Mouse (Mus musculus) heart, adult 9 months (tissue): ENCODE results near the gene Anp32b.

Experiments
- DNase-seq, 2 experiments: peaks; one replicate each; pipeline ENCODE4 v3.0.0; 2022; ENCODE audit warnings: low spot score in 2 of 2

The Anp32b gene

DNA sequence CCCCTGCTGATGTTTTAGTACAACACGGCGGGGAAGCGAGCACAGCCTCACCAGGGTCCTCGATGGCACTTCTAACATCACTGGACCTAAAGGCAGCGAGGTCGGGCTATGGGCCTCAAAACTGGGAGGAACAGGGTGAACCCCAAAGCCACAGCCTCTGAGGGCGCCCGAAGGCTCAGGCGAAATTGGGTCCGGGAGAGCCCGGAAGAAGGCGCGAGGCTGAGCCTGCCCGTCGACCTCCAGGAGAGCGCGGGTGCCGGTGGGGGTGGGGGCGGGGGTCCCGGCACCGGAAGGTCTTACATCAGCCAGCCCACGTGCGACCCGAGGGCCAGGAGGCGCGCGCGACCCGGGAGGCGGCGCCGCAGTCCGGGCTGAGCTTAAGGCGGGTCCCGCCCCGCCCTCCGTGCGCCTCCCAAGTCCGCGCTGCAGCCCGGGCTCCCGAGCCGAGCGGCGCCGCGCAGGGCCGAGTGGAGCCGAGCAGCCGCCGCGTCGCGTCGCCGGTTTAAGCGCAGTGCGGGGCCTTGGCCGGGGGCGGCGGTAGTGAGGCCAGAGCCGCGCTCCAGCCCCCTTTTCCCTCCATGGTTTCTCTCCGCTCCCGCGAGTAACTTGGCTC, at the start of gene Anp32b:
Gene Anp32b (plus strand): TSS at position 384 of the 613 bp plus-strand sequence.
- DNase-seq = peak; percentile 91 to 92

GRCm38 (mm10) chr4:46404042-46404795, 46.5 kb upstream of the Anp32b start:
- no peak for DNase-seq

GRCm38 (mm10) chr4:46406966-46407703, 43.6 kb upstream of the Anp32b start:
- DNase-seq = no peak

DNA sequence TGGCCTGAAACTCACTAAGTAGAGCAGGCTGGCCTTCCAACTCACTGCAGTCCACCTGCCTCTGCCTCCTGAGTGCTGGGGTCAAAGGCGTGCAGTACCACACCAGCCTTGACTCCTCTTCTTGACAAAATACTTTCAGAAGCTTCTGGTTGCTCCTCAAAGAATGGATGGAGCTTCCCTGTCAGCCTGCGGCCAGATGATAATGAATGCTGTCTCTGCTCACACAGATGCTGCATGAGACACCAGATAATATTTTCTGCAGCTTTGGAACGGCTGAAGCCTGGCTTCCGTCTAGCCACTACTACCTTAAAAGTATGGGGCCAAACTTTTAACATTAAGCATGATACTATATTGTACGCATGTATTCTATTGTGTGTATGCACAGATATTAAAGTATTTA, 40.0 kb upstream of the Anp32b start:
- no peak for DNase-seq

- DNase-seq = peak in 1 of 2 experiments; percentile 41
These were observed 39.2 kb upstream of the Anp32b start for GRCm38 (mm10) chr4:46411489-46411888.

- no peak for DNase-seq
These were observed 38.6 kb upstream of the Anp32b start for GRCm38 (mm10) chr4:46412113-46412512.

DNA sequence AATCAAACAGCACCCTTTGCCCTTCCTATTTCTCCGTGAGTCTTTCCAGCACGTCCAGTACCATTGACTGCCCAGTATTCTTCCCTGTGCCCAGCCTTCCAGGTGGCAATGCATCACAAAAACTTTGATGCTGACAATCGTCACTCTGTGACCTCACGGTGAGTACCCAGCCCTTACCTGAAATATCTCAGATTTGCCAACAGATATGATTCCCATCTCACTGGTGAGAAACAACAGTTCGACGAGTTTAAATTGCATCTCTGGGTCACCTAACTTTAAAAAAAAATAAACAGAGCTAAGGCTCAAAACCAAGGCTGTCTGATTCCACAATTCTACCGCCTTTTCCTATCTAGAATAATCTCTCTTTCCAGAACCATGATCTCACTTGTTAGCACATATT, 37.3 kb upstream of the Anp32b start, which contains the start of gene Hemgn:
Gene Hemgn (minus strand): TSS at position 101 of the 400 bp plus-strand sequence.
- DNase-seq = no peak

DNA sequence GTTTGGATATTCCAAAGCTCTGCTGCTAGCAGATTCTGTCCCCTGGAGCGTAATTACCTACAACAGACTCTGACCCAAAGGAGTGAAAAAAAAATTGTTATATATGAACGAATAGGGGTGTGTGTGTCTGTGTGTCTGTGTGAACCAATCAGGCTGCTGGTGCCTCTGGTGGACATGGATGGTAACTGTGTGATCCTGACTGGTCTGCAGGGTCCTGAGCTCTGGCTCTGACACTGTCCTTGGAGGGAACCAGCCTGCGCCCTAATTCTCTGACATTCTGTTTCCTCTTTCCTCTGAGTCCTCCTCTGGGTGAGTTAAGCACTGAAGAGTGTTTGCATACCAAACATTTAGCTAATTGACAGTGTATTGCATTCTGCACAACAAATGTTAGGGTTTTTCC, 33.2 kb upstream of the Anp32b start:
- DNase-seq = no peak

GRCm38 (mm10) chr4:46418851-46419250, 31.9 kb upstream of the Anp32b start:
- DNase-seq = no peak

- DNase-seq = no peak
These were observed 28.1 kb upstream of the Anp32b start for GRCm38 (mm10) chr4:46422625-46423024.

DNA sequence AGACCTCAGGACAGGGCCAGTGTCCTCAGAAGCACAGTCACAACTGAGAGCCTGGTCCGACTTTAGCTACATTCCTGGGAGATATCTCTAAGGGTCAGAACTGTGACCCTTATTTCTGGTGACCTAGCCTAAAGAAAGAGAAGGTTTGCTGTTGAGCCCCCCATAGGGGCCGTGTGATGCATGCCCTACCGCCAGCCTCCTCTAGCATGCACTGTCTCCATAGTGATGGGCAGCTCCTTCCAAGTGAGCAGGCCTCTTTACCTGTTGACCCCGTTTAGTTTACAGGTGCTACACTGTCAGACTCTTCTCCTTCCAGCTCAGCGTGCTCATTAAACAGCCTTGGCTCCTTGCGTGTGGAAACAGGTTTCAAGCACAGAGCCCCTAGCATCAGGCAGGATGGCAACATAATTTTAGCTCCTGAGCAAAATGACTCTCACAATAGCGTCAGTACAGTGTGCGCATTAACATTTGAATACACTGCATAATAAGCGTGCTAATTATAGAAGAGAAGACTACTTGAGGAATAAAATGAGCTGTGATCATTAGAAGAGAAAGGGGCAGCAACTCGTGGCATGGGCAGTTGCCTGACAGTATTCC, 21.7 kb upstream of the Anp32b start:
- DNase-seq = no peak

GRCm38 (mm10) chr4:46432339-46433036, 18.2 kb upstream of the Anp32b start:
- no peak for DNase-seq

DNA sequence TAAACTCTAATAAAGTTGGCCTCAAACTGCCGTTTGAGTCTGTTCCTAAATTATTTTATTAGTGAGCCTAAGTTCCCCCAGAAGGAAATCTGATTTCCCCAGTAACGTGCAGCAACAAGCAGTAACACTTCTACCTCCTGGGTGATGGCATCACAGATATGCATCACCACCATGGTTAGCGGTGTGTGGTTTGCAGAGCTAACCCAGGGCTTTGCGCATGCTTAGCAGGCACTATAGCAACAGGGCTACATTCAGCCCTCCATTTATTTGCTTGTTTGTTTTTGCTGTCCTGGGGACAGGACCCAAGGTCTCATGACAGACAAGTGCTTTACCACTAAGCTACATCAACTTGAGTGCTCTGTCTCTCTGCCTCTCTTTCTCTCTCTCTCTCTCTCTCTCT, 8.2 kb upstream of the Anp32b start:
- DNase-seq = no peak

DNA sequence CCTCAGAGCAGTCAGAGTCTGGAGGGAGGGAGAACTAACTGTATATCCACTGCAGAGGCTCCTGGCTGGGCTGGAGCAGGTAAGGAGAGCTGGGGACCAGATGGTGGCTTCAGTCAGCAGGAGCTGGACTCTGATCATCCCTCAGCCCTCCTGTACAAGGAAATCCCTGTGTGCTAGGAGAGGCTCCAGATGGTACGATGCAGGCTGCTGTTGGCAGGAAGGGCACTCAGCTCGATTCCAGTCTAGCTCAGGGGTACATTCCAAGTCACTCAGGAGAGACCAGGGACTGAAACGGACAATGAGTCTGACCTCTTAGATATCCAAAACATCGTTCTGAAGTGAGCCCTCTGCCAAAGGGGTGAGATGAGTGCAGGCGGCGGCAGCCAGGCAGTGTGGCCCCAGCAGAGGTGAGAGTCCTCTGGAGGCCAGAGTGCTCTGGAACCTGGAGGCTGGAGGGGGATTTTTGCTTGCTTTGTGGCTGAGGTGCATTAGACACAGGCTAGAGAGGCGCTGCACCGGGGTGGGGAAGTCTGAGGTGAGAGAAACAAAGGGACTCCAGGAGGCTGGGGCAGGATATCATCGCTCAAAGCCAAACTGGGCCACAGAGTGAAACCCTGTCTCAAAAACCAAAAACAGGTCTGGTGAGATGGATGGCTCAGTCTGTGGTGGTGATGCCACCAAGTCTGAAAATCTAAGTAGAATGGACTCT, 5.3 kb upstream of the Anp32b start:
- DNase-seq = no peak

DNA sequence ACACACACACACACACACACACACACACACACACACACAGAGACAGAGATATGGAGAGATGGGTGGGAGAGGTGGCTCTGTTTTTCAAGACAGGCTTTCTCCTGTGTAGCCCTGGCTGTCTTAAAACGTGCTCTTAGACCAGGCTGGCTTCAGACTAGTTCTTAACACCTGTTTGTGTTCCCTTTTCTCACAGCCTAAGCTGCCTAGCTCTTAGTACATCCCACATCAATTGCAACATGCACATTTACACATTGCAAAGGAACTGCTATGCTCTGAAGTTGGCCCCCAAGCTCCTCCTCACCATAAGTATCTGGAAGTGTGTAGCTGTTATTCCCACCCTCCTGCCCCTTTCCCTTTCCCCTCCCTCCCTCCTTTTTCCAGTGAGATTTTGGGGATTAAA, 3.2 kb upstream of the Anp32b start:
- no peak for DNase-seq

DNA sequence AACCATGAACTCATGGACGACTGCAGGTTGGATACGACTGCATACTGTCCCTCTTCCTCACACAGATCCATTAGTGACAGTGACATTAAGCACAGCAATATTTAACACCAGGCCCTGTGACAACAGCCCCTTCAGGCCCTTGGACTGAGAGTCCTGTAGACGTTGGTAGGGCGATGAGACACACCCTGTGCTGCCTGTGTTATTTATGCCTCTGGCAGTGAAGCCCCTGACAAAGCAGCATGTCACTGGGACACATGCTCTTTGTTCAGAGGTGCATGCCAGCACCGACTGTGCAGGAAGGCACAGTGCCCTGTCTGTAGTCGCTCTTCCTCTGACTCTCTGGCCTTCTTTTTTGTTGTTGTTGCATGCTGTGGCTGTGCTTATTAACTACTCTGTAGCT, 1.8 kb upstream of the Anp32b start:
- no peak for DNase-seq

DNA sequence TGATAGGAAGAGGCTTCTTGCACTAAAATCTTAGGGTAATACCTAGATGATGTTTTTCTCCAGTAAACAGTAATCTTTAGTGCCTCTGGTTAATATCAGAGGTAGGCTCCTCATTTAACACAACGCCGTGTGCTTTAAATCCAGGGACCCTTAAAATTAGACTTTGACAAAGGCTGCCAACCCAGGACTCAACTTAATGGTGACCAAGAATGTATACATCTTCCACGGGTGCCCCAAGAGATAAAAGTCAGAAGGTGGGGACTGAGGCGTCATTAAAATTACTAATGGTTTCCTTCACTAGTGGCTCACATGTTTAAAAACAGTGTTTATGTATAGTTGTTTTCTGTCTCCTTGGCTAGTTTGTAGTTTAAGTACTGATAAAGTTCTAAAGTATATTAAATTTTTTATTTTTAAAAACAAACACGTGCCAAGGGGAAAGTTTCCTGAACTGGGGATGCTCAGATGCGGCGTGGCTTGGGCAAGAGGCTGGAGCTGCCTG, 633 bp upstream of the Anp32b start:
- no peak for DNase-seq

DNA sequence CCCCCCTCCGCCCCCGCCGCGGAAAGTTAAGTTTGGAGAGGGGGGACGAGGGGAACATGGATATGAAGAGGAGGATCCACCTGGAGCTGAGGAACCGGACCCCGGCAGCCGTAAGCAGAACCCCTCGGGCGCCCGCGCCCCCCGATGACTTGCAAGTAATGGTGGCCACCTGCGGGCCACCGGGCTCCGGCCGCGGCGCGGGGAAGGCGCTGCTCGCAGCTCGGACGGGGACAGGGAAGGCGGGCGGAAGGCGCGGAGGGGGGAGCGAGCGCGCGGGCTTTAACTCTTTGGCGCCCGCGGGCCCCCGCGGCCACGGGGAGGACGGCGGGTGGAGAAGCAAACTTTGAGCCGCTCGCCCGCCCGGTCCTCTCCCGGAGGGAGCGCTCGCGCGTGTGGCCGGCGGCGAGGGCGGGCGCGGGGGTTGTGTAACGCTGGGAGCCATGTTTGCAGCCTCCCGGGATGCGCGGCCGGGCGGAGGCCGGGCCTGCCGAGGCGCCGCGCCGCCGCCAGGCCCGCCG, 597 bp downstream of the Anp32b start:
- peak; percentile 68 to 74 for DNase-seq

DNA sequence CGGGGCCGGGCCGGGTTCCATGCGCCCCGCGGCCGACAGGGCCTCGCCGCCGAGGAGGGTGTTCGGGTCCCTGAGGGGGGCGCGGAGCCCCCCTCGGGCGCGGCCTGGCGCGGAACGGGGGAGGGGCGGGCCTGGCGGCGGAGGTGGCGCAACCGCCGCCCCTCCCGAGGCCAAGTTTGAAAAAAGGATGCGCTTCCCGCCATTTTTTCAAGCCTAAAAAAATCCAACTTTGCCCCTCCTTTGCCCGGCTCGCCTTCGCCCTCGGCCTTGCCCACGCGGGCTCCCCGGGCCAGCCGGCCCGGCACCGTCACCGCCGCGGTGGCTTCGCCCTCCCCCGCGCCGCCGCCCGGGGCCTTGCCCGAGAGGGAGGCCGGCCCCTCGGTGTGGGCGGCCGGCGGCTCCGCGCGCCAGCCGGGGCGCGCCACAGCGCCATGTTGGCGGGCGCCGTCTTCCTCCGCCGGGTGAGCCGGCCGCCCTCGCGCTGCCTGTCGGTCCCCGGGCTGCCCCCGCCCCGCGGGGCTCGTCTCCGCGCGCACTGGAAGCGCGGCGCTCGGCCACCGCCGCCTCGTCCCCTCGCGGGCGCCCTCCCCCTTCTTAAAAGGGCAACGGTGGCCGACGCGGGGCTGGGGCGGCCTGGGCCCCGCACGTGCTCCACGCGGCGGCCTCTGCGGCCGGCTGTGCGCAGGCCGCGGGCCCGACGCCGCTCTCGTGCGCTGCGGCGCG, 1.2 kb downstream of the Anp32b start:
- DNase-seq = peak; percentile 75 to 77

GRCm38 (mm10) chr4:46452481-46452850, 1.8 kb downstream of the Anp32b start:
- DNase-seq = peak; percentile 49 to 62
